Mouse (Mus musculus): ENCODE results near the gene Garem2. TPM values are rescaled to one million over a fixed set of nuclear protein-coding genes. Genes with fewer than 3 reads are reported as not detected.

Garem2 gene
- polyA plus RNA-seq, 1 experiment from 2014 or later, result 3.3 TPM

- peaks cover 73% of the 10 kb centered on the region for H3K27me3 ChIP-seq (ENCODE audit: poor library complexity, severe bottlenecking)
- H3K36me3 ChIP-seq (replicated peaks), result peaks cover 38% of the 10 kb centered on the region
- peak overlapping the region; percentile 64 for H3K4me3 ChIP-seq
- DNase-seq (ENCODE audit: extremely low spot score, low spot score), result no peak
- 2% methylated on average over 28 of the region's 28 CpGs for WGBS
- no peaks in the 10 kb centered on the region for H3K9me3 ChIP-seq
- peaks cover 42% of the 10 kb centered on the region for H3K4me1 ChIP-seq
- H3K27ac ChIP-seq, result peak overlapping the region; percentile 82
These were observed 9.8 kb downstream of the Garem2 start for GRCm38 (mm10) chr5:30114761-30115140.

GRCm38 (mm10) chr5:30115718-30116117 is 10.8 kb downstream of the Garem2 start:
- Histone ChIP-seq H3K27ac (no peak overlapping the region), H3K36me3 (replicated peaks) (peaks cover 48% of the 10 kb centered on the region), H3K4me1 (peaks cover 32% of the 10 kb centered on the region), H3K9me3 (no peaks in the 10 kb centered on the region), H3K4me3 (no peak overlapping the region), H3K27me3 (ENCODE audit: poor library complexity, severe bottlenecking) (peaks cover 63% of the 10 kb centered on the region)
- WGBS, result 24% methylated on average over 10 of the region's 10 CpGs
- no peak for DNase-seq (ENCODE audit: extremely low spot score, low spot score)

- Histone ChIP-seq H3K4me3 (no peak overlapping the region), H3K27ac (no peak overlapping the region), H3K27me3 (ENCODE audit: poor library complexity, severe bottlenecking) (peaks cover 40% of the 10 kb centered on the region), H3K4me1 (peaks cover 20% of the 10 kb centered on the region), H3K9me3 (no peaks in the 10 kb centered on the region), H3K36me3 (replicated peaks) (peaks cover 71% of the 10 kb centered on the region)
- WGBS, result 91% methylated on average over 1 of the region's 1 CpGs
- DNase-seq (ENCODE audit: extremely low spot score, low spot score), result no peak
These were observed 13.1 kb downstream of the Garem2 start for GRCm38 (mm10) chr5:30118018-30118417.

- WGBS, result 92% methylated on average over 6 of the region's 6 CpGs
- peaks cover 82% of the 10 kb centered on the region for H3K36me3 ChIP-seq (replicated peaks)
- H3K27ac ChIP-seq, result no peak overlapping the region
- H3K27me3 ChIP-seq (ENCODE audit: poor library complexity, severe bottlenecking), result peaks cover 28% of the 10 kb centered on the region
- no peaks in the 10 kb centered on the region for H3K9me3 ChIP-seq
- DNase-seq (ENCODE audit: extremely low spot score, low spot score), result no peak
- peaks cover 9% of the 10 kb centered on the region for H3K4me1 ChIP-seq
- H3K4me3 ChIP-seq, result no peak overlapping the region
These were observed 14.2 kb downstream of the Garem2 start for GRCm38 (mm10) chr5:30119163-30119562.

- no peak for DNase-seq (ENCODE audit: extremely low spot score, low spot score)
- Histone ChIP-seq H3K9me3 (no peaks in the 10 kb centered on the region), H3K4me1 (no peaks in the 10 kb centered on the region), H3K36me3 (replicated peaks) (peaks cover 92% of the 10 kb centered on the region), H3K27me3 (ENCODE audit: poor library complexity, severe bottlenecking) (peaks cover 19% of the 10 kb centered on the region), H3K27ac (no peak overlapping the region), H3K4me3 (no peak overlapping the region)
- 91% methylated on average over 7 of the region's 7 CpGs for WGBS
These were observed 15.1 kb downstream of the Garem2 start for GRCm38 (mm10) chr5:30120106-30120505.

GRCm38 (mm10) chr5:30122481-30122880 is 17.5 kb downstream of the Garem2 start:
- peaks cover 98% of the 10 kb centered on the region for H3K36me3 ChIP-seq (replicated peaks)
- no peak for DNase-seq (ENCODE audit: extremely low spot score, low spot score)
- 92% methylated on average over 6 of the region's 6 CpGs for WGBS

GRCm38 (mm10) chr5:30125587-30125986 is 20.6 kb downstream of the Garem2 start:
- no peak overlapping the region for H3K4me3 ChIP-seq
- peak; percentile 48 for DNase-seq (ENCODE audit: extremely low spot score, low spot score)
- peaks cover 97% of the 10 kb centered on the region for H3K36me3 ChIP-seq (replicated peaks)
- no peaks in the 10 kb centered on the region for H3K4me1 ChIP-seq
- H3K27ac ChIP-seq, result no peak overlapping the region
- H3K9me3 ChIP-seq, result no peaks in the 10 kb centered on the region
- H3K27me3 ChIP-seq (ENCODE audit: poor library complexity, severe bottlenecking), result no peaks in the 10 kb centered on the region
- WGBS, result 50% methylated on average over 5 of the region's 5 CpGs

More at GRCm38 (mm10) chr5:30122481-30122880, 17.5 kb downstream of the Garem2 start:
- Histone ChIP-seq H3K27me3 (ENCODE audit: poor library complexity, severe bottlenecking) (no peaks in the 10 kb centered on the region), H3K4me3 (no peak overlapping the region), H3K9me3 (no peaks in the 10 kb centered on the region), H3K27ac (no peak overlapping the region), H3K4me1 (no peaks in the 10 kb centered on the region)

- peaks cover 92% of the 10 kb centered on the region for H3K36me3 ChIP-seq (replicated peaks)
- DNase-seq (ENCODE audit: extremely low spot score, low spot score), result no peak
These were observed 21.8 kb downstream of the Garem2 start for GRCm38 (mm10) chr5:30126756-30127155.

GRCm38 (mm10) chr5:30127921-30128597 is 23.1 kb downstream of the Garem2 start:
- Histone ChIP-seq H3K4me3 (no peak overlapping the region), H3K27me3 (ENCODE audit: poor library complexity, severe bottlenecking) (no peaks in the 10 kb centered on the region), H3K36me3 (replicated peaks) (peaks cover 91% of the 10 kb centered on the region), H3K9me3 (no peaks in the 10 kb centered on the region), H3K27ac (no peak overlapping the region), H3K4me1 (no peaks in the 10 kb centered on the region)
- 96% methylated on average over 13 of the region's 13 CpGs for WGBS
- no peak for DNase-seq (ENCODE audit: extremely low spot score, low spot score)

More at GRCm38 (mm10) chr5:30126756-30127155, 21.8 kb downstream of the Garem2 start:
- no peaks in the 10 kb centered on the region for H3K27me3 ChIP-seq (ENCODE audit: poor library complexity, severe bottlenecking)
- no peak overlapping the region for H3K27ac ChIP-seq
- no peaks in the 10 kb centered on the region for H3K9me3 ChIP-seq
- 92% methylated on average over 7 of the region's 7 CpGs for WGBS
- H3K4me3 ChIP-seq, result no peak overlapping the region
- no peaks in the 10 kb centered on the region for H3K4me1 ChIP-seq

- peaks cover 91% of the 10 kb centered on the region for H3K36me3 ChIP-seq (replicated peaks)
These were observed 23.7 kb downstream of the Garem2 start for GRCm38 (mm10) chr5:30128680-30129079.

GRCm38 (mm10) chr5:30131246-30131645 is 26.3 kb downstream of the Garem2 start:
- Histone ChIP-seq H3K4me1 (no peaks in the 10 kb centered on the region), H3K36me3 (replicated peaks) (peaks cover 88% of the 10 kb centered on the region), H3K9me3 (no peaks in the 10 kb centered on the region), H3K27ac (no peak overlapping the region), H3K4me3 (no peak overlapping the region), H3K27me3 (ENCODE audit: poor library complexity, severe bottlenecking) (no peaks in the 10 kb centered on the region)
- WGBS, result 92% methylated on average over 4 of the region's 4 CpGs
- DNase-seq (ENCODE audit: extremely low spot score, low spot score), result no peak

More at GRCm38 (mm10) chr5:30128680-30129079, 23.7 kb downstream of the Garem2 start:
- Histone ChIP-seq H3K4me3 (no peak overlapping the region), H3K9me3 (no peaks in the 10 kb centered on the region), H3K4me1 (no peaks in the 10 kb centered on the region), H3K27me3 (ENCODE audit: poor library complexity, severe bottlenecking) (no peaks in the 10 kb centered on the region), H3K27ac (no peak overlapping the region)
- 93% methylated on average over 6 of the region's 6 CpGs for WGBS
- no peak for DNase-seq (ENCODE audit: extremely low spot score, low spot score)

GRCm38 (mm10) chr5:30132173-30132572 is 27.2 kb downstream of the Garem2 start:
- H3K4me1 ChIP-seq, result no peaks in the 10 kb centered on the region
- no peak for DNase-seq (ENCODE audit: extremely low spot score, low spot score)
- WGBS, result 96% methylated on average over 2 of the region's 2 CpGs
- H3K27me3 ChIP-seq (ENCODE audit: poor library complexity, severe bottlenecking), result no peaks in the 10 kb centered on the region
- peaks cover 86% of the 10 kb centered on the region for H3K36me3 ChIP-seq (replicated peaks)
- no peak overlapping the region for H3K27ac ChIP-seq
- no peaks in the 10 kb centered on the region for H3K9me3 ChIP-seq
- H3K4me3 ChIP-seq, result no peak overlapping the region

- Histone ChIP-seq H3K36me3 (replicated peaks) (peaks cover 87% of the 10 kb centered on the region), H3K4me3 (no peak overlapping the region), H3K27me3 (ENCODE audit: poor library complexity, severe bottlenecking) (no peaks in the 10 kb centered on the region), H3K9me3 (no peaks in the 10 kb centered on the region), H3K27ac (no peak overlapping the region), H3K4me1 (no peaks in the 10 kb centered on the region)
- no peak for DNase-seq (ENCODE audit: extremely low spot score, low spot score)
- 94% methylated on average over 11 of the region's 11 CpGs for WGBS
These were observed 30.8 kb downstream of the Garem2 start for GRCm38 (mm10) chr5:30135711-30136231.

Data from forebrain, embryonic 10.5 days (tissue).